In genomic region chr7:110302886-110303285, GRCm38 (mm10) we compare ENCODE assay signal across 21 mouse cellular contexts.
"Had no signal": no experiment of that assay in that cellular context is flagged by ENCODE, and none has a peak within 500 bp of the region (broad histone marks: within the 10 kb centered on the region; RNA-seq: fewer than 3 reads in every experiment).

No protein-coding gene starts in this region.

- H3K27ac ChIP-seq: liver, embryonic 15.5 days; lung, embryonic 15.5 days; macrophage; midbrain, embryonic 13.5 days; midbrain, embryonic 15.5 days; neural tube, embryonic 12.5 days; stomach, embryonic 15.5 days had no signal

- H3K4me2 ChIP-seq: liver, embryonic 15.5 days; lung, embryonic 15.5 days; midbrain, embryonic 11.5 days; midbrain, embryonic 13.5 days; midbrain, embryonic 15.5 days; neural tube, embryonic 12.5 days; stomach, embryonic 15.5 days had no signal

- H3K9me3 ChIP-seq: liver, embryonic 15.5 days; lung, embryonic 15.5 days; megakaryocyte, embryonic 14.5 days; midbrain, embryonic 13.5 days; midbrain, embryonic 15.5 days; neural tube, embryonic 12.5 days; stomach, embryonic 15.5 days had no signal

- DNase-seq: liver, postnatal 0 days; lung, adult 2 months; lung, postnatal 14 days; lung, postnatal 36 days; retina, postnatal 1 day; right cerebral cortex, adult 18-20 months; right cerebral cortex, postnatal 25 days; right cerebral cortex, postnatal 4 days; thymus, adult 18-20 months; thymus, postnatal 14 days; thymus, postnatal 36 days had no signal

- H3K4me1 ChIP-seq: liver, embryonic 15.5 days; megakaryocyte, embryonic 14.5 days; midbrain, embryonic 15.5 days; neural tube, embryonic 12.5 days had no signal

- H3K36me3 ChIP-seq: liver, embryonic 15.5 days; lung, embryonic 15.5 days; stomach, embryonic 15.5 days had no signal

- H3K4me3 ChIP-seq: liver, embryonic 15.5 days; lung, embryonic 15.5 days; megakaryocyte, embryonic 14.5 days; midbrain, embryonic 13.5 days; midbrain, embryonic 15.5 days; neural tube, embryonic 12.5 days; stomach, embryonic 15.5 days had no signal

- ATAC-seq: liver, postnatal 0 days; lung, postnatal 0 days; midbrain, embryonic 13.5 days; midbrain, embryonic 15.5 days had no signal

- H3K27me3 ChIP-seq: liver, embryonic 15.5 days; lung, embryonic 15.5 days; midbrain, embryonic 13.5 days; midbrain, embryonic 15.5 days; neural tube, embryonic 12.5 days; stomach, embryonic 15.5 days had no signal

- H3K9ac ChIP-seq: liver, embryonic 15.5 days; liver, postnatal 0 days; lung, embryonic 15.5 days; midbrain, embryonic 13.5 days; midbrain, embryonic 15.5 days; neural tube, embryonic 12.5 days; stomach, embryonic 15.5 days had no signal
